Mouse (Mus musculus) forebrain, embryonic 12.5 days (tissue): ENCODE measurements around the gene Cdc42ep2. TPM values are rescaled to one million over a fixed set of nuclear protein-coding genes. Genes with fewer than 3 reads are reported as not detected.

Experiments used
- ATAC-seq: fragments of 200-750 bp; cut with Nextera tagmentation; 2 replicates; pipeline ENCODE4 v1.8.0; 2017; ENCODE audit warnings: moderate TSS enrichment; ENCODE audit not compliant: low FRiP score
- H3K27ac ChIP-seq: fragments of 300-500 bp; sonication (generic); 2 replicates; pipeline ENCODE4 v1.5.1; 2016; ENCODE audit warnings: mild to moderate bottlenecking
- H3K27me3 ChIP-seq: fragments of 300-500 bp; sonication (generic); 2 replicates; pipeline ENCODE4 v1.6.1; 2016; ENCODE audit warnings: mild to moderate bottlenecking
- H3K36me3 ChIP-seq: fragments of 300-500 bp; sonication (generic); replicated peaks from 2 replicates; pipeline ENCODE4 v1.6.1; 2016; ENCODE audit warnings: mild to moderate bottlenecking
- H3K4me1 ChIP-seq: fragments of 300-500 bp; sonication (generic); 2 replicates; pipeline ENCODE4 v1.6.1; 2016
- H3K4me2 ChIP-seq: fragments of 300-500 bp; sonication (generic); 2 replicates; pipeline ENCODE4 v1.6.1; 2016; ENCODE audit warnings: mild to moderate bottlenecking, moderate library complexity
- H3K4me3 ChIP-seq: fragments of 300-500 bp; sonication (generic); replicated peaks from 2 replicates; pipeline ENCODE4 v1.5.1; 2016; ENCODE audit warnings: mild to moderate bottlenecking
- H3K9ac ChIP-seq: fragments of 300-500 bp; sonication (generic); 2 replicates; pipeline ENCODE4 v1.6.1; 2016; ENCODE audit warnings: mild to moderate bottlenecking
- H3K9me3 ChIP-seq: fragments of 300-500 bp; sonication (generic); 2 replicates; pipeline ENCODE4 v1.6.1; 2016
- WGBS: fragments of 180-500 bp; shearing (Covaris S2); methylation state at CpG from one replicate; pipeline ENCODE4 v1.1.7; 2016; 5-methylcytosine and 5-hydroxymethylcytosine counted together
- polyA plus RNA-seq: library from polyadenylated mRNA; unstranded; fragments of >200 nt; fragmentation: Nextera tagmentation; extraction: Ambion mirVana; gene quantifications from 2 replicates; pipeline ENCODE4 v1.2.1, GENCODE M21; 2016

The Cdc42ep2 gene
- polyA plus RNA-seq, 1 experiment from 2014 or later, result 2.2 TPM

DNA sequence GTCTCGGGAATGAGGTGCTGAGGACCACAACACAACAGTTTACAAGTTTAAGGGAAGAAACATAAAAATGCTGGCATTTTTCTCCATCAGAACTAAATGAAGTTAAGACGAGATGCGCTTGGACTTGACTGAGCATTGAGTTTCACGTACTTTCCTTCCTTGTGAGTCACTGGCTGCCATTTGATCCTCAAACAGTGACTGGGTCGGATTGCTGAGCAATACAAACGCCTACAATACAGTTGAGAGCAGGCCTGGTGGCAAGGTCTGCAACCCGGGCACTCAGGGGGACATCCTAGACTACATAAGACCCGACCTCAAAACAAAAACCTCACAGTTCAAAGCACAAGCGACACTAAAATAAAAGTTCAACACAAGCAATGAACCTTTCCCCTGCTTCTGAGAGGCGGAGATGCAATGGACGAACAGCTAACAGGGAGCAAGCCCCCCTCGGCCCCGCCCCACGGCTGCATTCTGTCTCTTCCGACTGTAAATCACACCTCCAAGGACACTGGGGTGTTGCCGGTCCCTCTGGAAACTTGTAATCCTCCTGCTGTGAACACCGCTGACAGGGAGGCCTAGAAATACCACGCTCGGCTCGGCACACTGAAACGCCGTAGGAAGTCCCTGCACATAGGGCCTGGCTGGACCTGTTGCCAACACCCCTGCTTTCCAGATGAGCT, 29.6 kb upstream of the Cdc42ep2 start:
- Histone ChIP-seq H3K4me2 (no peak overlapping the region), H3K27ac (no peak overlapping the region), H3K9ac (no peak overlapping the region), H3K27me3 (no peaks in the 10 kb centered on the region), H3K36me3 (peaks cover 90% of the 10 kb centered on the region), H3K9me3 (no peaks in the 10 kb centered on the region), H3K4me1 (no peaks in the 10 kb centered on the region), H3K4me3 (no peak overlapping the region)
- ATAC-seq, result no peak
- 91% methylated on average over 22 of the region's 22 CpGs for WGBS

GRCm38 (mm10) chr19:5953201-5953770, 28.7 kb upstream of the Cdc42ep2 start:
- Histone ChIP-seq H3K4me2 (no peak overlapping the region), H3K9me3 (no peaks in the 10 kb centered on the region), H3K9ac (no peak overlapping the region), H3K4me3 (no peak overlapping the region), H3K4me1 (no peaks in the 10 kb centered on the region), H3K27me3 (no peaks in the 10 kb centered on the region), H3K36me3 (peaks cover 89% of the 10 kb centered on the region), H3K27ac (no peak overlapping the region)
- 96% methylated on average over 19 of the region's 19 CpGs for WGBS
- ATAC-seq, result no peak

DNA sequence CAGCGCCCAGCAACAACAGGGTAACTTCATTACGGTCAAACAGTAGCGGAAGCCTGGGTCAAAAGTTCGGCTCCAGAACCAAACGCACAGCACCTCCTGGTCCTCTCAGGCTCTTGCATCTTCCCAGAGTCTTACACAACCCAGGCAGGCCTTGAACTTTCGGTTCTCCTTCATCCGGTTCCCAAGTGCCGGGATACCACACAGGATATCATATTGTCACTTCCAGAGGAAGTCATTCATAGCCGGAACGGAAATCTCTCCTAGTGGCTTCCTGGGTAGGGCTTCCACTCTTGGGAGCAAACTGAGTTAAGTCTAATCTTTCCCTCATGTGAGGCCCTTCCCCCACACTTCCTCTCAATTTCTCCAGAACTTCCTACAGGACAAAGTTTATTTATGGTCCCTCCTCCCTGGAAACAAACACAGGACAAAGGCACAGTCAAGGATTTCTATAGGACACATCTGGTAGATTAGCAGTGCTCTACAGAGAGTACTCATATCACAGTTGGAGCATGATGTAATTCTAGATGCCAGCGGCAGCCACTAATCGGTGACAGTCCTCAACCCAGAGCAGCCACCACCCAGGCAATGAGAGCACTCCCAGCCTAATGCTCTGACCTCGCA, 27.6 kb upstream of the Cdc42ep2 start:
- no peaks in the 10 kb centered on the region for H3K9me3 ChIP-seq
- H3K4me1 ChIP-seq, result no peaks in the 10 kb centered on the region
- no peaks in the 10 kb centered on the region for H3K27me3 ChIP-seq
- WGBS, result 89% methylated on average over 13 of the region's 13 CpGs
- H3K36me3 ChIP-seq, result peaks cover 91% of the 10 kb centered on the region
- no peak overlapping the region for H3K9ac ChIP-seq
- H3K27ac ChIP-seq, result no peak overlapping the region
- no peak for ATAC-seq
- no peak overlapping the region for H3K4me2 ChIP-seq
- H3K4me3 ChIP-seq, result no peak overlapping the region

GRCm38 (mm10) chr19:5951631-5952030, 27.0 kb upstream of the Cdc42ep2 start:
- 93% methylated on average over 16 of the region's 16 CpGs for WGBS
- no peak for ATAC-seq
- no peaks in the 10 kb centered on the region for H3K27me3 ChIP-seq

GRCm38 (mm10) chr19:5950218-5950617, 25.6 kb upstream of the Cdc42ep2 start:
- no peak overlapping the region for H3K4me2 ChIP-seq
- no peak for ATAC-seq
- H3K4me3 ChIP-seq, result no peak overlapping the region
- no peaks in the 10 kb centered on the region for H3K4me1 ChIP-seq
- H3K27ac ChIP-seq, result no peak overlapping the region
- no peaks in the 10 kb centered on the region for H3K27me3 ChIP-seq
- 95% methylated on average over 11 of the region's 11 CpGs for WGBS
- H3K36me3 ChIP-seq, result peaks cover 96% of the 10 kb centered on the region
- no peaks in the 10 kb centered on the region for H3K9me3 ChIP-seq
- no peak overlapping the region for H3K9ac ChIP-seq

More at GRCm38 (mm10) chr19:5951631-5952030, 27.0 kb upstream of the Cdc42ep2 start:
- no peak overlapping the region for H3K4me3 ChIP-seq
- peaks cover 90% of the 10 kb centered on the region for H3K36me3 ChIP-seq
- no peak overlapping the region for H3K9ac ChIP-seq
- H3K4me2 ChIP-seq, result no peak overlapping the region
- no peaks in the 10 kb centered on the region for H3K9me3 ChIP-seq
- H3K4me1 ChIP-seq, result no peaks in the 10 kb centered on the region
- no peak overlapping the region for H3K27ac ChIP-seq

- no peak overlapping the region for H3K27ac ChIP-seq
- H3K4me1 ChIP-seq, result no peaks in the 10 kb centered on the region
- H3K4me2 ChIP-seq, result no peak overlapping the region
- no peaks in the 10 kb centered on the region for H3K9me3 ChIP-seq
- no peaks in the 10 kb centered on the region for H3K27me3 ChIP-seq
- H3K9ac ChIP-seq, result no peak overlapping the region
- ATAC-seq, result no peak
- H3K36me3 ChIP-seq, result peaks cover 88% of the 10 kb centered on the region
- no peak overlapping the region for H3K4me3 ChIP-seq
- 91% methylated on average over 8 of the region's 8 CpGs for WGBS
Measured at GRCm38 (mm10) chr19:5945891-5946290, 21.3 kb upstream of the Cdc42ep2 start.

GRCm38 (mm10) chr19:5945027-5945426, 20.4 kb upstream of the Cdc42ep2 start:
- Histone ChIP-seq H3K27ac (no peak overlapping the region), H3K27me3 (no peaks in the 10 kb centered on the region), H3K9ac (no peak overlapping the region), H3K36me3 (peaks cover 85% of the 10 kb centered on the region), H3K4me3 (no peak overlapping the region), H3K9me3 (no peaks in the 10 kb centered on the region), H3K4me2 (no peak overlapping the region), H3K4me1 (no peaks in the 10 kb centered on the region)
- no peak for ATAC-seq
- WGBS, result 84% methylated on average over 7 of the region's 7 CpGs

DNA sequence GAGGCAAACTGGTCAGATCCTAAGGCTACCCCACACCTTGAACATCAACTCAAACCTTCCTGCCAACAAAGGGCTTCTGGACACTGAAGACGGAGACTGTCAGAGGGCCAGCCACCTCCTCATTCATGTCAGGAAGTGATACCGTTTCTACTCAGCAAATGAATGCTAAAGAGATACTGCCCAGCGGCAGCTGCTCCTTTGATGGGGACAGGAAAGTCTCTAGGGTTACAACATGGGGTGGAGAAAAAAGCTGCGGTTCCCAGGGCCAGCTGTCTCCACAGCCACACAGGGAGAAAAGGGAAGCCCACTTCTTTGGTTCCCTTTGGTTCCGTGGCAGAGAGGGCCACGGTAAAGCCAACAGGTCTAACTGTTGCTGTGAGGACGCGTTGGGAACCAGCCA, 19.5 kb upstream of the Cdc42ep2 start:
- no peak overlapping the region for H3K4me3 ChIP-seq
- 87% methylated on average over 8 of the region's 8 CpGs for WGBS
- peaks cover 85% of the 10 kb centered on the region for H3K36me3 ChIP-seq
- H3K27me3 ChIP-seq, result no peaks in the 10 kb centered on the region
- no peak overlapping the region for H3K27ac ChIP-seq
- H3K4me1 ChIP-seq, result no peaks in the 10 kb centered on the region
- no peak overlapping the region for H3K9ac ChIP-seq
- no peak for ATAC-seq
- H3K4me2 ChIP-seq, result no peak overlapping the region
- no peaks in the 10 kb centered on the region for H3K9me3 ChIP-seq

- Histone ChIP-seq H3K9me3 (no peaks in the 10 kb centered on the region), H3K4me2 (no peak overlapping the region), H3K27ac (no peak overlapping the region), H3K9ac (no peak overlapping the region), H3K4me3 (no peak overlapping the region), H3K27me3 (no peaks in the 10 kb centered on the region), H3K36me3 (peaks cover 78% of the 10 kb centered on the region), H3K4me1 (0 out of 2 replicates have a peak, but pooled peaks cover under 1% of the 10 kb centered on the region)
- ATAC-seq, result no peak
- 94% methylated on average over 15 of the region's 15 CpGs for WGBS
Measured at GRCm38 (mm10) chr19:5943404-5943803, 18.8 kb upstream of the Cdc42ep2 start.

- Histone ChIP-seq H3K4me2 (no peak overlapping the region), H3K36me3 (peaks cover 70% of the 10 kb centered on the region), H3K4me1 (peaks cover 9% of the 10 kb centered on the region), H3K4me3 (no peak overlapping the region), H3K9ac (no peak overlapping the region), H3K27me3 (no peaks in the 10 kb centered on the region), H3K27ac (no peak overlapping the region), H3K9me3 (no peaks in the 10 kb centered on the region)
- 91% methylated on average over 7 of the region's 7 CpGs for WGBS
- no peak for ATAC-seq
Measured at GRCm38 (mm10) chr19:5942581-5942980, 18.0 kb upstream of the Cdc42ep2 start.

GRCm38 (mm10) chr19:5940656-5941055, 16.0 kb upstream of the Cdc42ep2 start:
- Histone ChIP-seq H3K36me3 (peaks cover 52% of the 10 kb centered on the region), H3K4me1 (peaks cover 14% of the 10 kb centered on the region), H3K9me3 (no peaks in the 10 kb centered on the region), H3K9ac (no peak overlapping the region), H3K4me2 (no peak overlapping the region), H3K27me3 (no peaks in the 10 kb centered on the region), H3K27ac (0 out of 2 replicates have a peak overlapping the region, but pooled peaks have one; percentile 31), H3K4me3 (no peak overlapping the region)
- 92% methylated on average over 10 of the region's 10 CpGs for WGBS
- no peak for ATAC-seq

DNA sequence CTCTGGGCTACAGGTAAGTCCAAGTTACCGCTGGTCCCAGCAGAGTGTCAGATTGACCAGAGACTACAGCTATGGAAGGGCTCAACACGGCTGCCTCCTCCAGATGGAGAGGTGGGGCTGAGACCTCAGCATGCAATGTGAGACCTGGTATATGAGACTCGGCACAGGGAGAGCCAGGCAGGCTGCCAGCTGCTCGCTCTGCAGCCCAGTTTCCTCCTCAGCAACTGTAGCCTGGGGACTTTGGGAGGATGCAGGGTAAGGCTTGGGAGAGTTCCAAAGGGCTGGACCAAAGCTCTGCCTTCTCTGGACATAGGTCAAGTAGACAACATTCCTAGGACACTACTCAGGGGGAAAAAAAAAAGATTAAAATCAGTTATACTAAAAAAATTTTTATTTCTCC, 15.6 kb upstream of the Cdc42ep2 start:
- 80% methylated on average over 4 of the region's 4 CpGs for WGBS

More for the DNA sequence above, 15.6 kb upstream of the Cdc42ep2 start:
- Histone ChIP-seq H3K27ac (0 out of 2 replicates have a peak overlapping the region, but pooled peaks have one; percentile 50), H3K9me3 (no peaks in the 10 kb centered on the region), H3K4me3 (no peak overlapping the region), H3K4me2 (no peak overlapping the region), H3K36me3 (peaks cover 47% of the 10 kb centered on the region), H3K4me1 (peaks cover 17% of the 10 kb centered on the region), H3K9ac (no peak overlapping the region), H3K27me3 (no peaks in the 10 kb centered on the region)
- no peak for ATAC-seq
